Mouse (Mus musculus): ENCODE data around the gene Ces2e. TPM values are rescaled to one million over a fixed set of nuclear protein-coding genes. Genes with fewer than 3 reads are reported as not detected.
A peak's percentile ranks its signal among the peaks of the same experiment; 100 is the strongest.
"Not testable (repeated sequence)": the region's sequence is repeated elsewhere in the genome, so short reads cannot be mapped to it uniquely, and the experiment has no call there.

Ces2e gene
- total RNA-seq (2021), result under 1 TPM in 1 of 2 experiments, not detected in 1; 0.19 TPM
- long read RNA-seq, experiment 1, result 0 reads
- long read RNA-seq, experiment 2, result 0 reads

DNA sequence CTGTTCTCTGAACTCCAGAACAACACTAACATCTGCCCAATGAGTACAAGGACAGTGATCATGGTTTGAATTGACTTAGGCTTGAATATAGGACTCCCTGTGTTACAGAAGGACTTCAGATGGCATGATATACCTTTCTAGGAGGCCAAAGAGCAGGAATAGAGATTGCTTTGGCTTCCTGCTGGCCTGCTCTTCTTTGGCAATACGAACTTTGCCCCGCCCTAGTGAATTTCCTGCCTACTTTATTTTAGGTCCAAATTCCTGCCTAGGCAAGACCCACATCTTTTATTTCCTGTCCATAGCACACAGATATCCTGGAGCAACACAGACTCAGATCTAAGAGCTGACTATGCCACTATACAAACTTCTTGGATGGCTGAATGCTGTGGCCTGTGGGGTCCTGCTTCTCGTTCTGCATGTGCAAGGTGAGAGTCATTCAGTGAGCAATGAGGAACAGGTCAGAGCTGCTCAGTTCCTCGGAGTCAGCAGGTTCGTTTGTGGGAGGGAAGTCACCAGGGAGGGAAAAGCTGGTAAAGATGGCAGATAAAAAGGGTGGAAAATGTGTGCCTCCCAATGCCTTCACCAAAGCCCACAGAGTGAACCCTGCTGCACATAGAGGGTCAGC is at the start of gene Ces2e:
Gene Ces2e, plus strand, starts transcription at position 289 of the 625 bp plus-strand sequence.
- DNase-seq (ENCODE audit: low spot score), result no peak

DNA sequence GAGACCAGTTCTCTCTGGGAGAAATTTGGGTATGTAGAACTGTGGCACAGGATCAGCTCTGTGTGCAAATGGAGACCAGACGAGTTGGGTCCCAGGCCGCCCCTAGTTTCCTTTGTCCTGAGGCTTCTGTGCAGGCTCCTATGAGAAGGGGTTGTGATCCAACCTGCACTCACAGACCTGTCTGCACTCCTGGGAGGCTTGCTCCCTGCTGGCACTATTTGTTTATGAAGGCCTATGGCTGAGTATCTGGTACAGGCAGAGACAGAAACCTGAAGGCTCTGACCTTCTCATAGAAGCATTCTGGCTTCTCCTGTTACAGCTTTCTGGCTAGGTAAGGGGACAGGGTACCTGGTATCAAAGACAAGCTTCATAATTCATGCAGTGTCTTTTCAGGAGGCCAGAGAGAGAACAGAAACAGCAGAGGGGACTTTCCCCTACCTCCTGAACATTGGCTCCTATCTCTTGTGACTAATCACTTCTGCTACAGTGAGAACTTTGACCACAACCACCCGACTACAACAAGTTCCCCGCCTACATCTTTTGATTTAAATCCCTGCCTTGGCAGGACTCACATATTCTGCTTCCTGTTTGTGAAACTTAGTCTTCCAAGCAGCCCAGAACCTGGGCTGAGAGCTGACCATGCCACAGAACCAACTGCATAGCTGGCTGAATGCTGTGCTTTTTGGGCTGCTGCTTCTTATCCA is 39.7 kb upstream of the Ces2e start:
- DNase-seq (ENCODE audit: low spot score), result not testable (repeated sequence)

DNA sequence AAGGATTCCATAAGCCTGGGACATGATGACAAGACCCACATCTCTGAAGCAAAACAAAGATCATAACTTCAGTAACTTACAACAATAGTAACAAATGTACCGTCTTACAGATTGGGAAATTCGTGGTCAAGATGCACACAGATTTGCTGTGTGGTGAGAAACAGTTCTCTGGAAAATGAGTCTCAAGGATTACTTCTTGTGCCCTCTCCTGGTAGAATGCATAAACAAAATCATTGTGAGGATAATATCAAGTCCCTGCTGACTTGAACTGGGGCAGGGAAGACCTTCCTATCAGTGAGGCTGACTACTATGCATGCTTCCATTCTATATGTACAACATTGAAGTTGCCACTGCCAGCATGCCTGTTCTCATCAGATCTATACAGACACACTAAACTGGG is 24.3 kb upstream of the Ces2e start:
- DNase-seq (ENCODE audit: low spot score), result no peak

GRCm38 (mm10) chr8:104907111-104907510 is 18.9 kb upstream of the Ces2e start:
- no peak for DNase-seq (ENCODE audit: low spot score)

DNA sequence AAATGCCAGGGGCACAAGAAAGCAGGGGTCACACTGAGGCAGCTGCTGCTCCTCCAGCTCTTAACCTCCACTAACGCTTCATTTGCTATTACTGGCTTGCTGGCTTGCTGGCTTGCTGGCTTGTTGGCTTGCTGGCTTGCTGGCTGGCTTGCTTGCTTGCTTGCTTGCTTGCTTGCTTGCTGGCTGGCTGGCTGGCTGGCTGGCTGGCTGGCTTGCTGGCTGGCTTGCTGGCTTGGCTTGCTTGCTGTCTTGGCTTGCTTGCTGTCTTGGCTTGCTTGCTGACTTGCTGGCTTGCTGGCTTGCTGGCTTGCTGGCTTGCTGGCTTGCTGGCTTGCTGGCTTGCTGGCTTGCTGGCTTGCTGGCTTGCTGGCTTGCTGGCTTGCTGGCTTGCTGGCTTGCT is 17.0 kb upstream of the Ces2e start:
- peak; percentile 92 for DNase-seq (ENCODE audit: low spot score)

DNA sequence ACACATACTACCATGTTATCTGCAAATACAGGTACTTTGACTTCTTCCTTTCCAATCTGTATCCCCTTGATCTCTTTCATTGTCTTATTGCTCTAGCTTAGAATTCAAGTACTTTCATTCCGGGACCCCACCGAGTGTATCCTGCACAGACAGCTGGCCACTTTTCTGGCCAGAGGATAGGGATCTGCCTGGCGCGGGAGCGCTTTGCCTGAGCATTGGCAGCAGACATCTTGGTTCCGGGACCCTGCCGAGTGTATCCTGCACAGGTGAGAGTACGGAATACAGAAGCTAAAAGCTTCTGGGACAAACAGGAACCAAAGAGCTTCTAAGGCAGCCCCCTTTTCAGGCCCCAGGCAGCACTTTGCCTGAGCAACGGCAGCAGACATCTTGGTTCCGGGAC is 16.4 kb upstream of the Ces2e start:
- not testable (repeated sequence) for DNase-seq (ENCODE audit: low spot score)

GRCm38 (mm10) chr8:104927301-104927700 is 1.2 kb downstream of the Ces2e start:
- no peak for DNase-seq (ENCODE audit: low spot score)

- DNase-seq (ENCODE audit: low spot score), result no peak
These were observed 18.6 kb downstream of the Ces2e start for GRCm38 (mm10) chr8:104944665-104945064.

GRCm38 (mm10) chr8:104947056-104947455 is 21.0 kb downstream of the Ces2e start, which contains the start of gene Ces2f:
Ces2f (plus strand) TSS chr8:104947356.
- DNase-seq (ENCODE audit: low spot score), result no peak

- no peak for DNase-seq (ENCODE audit: low spot score)
These were observed 23.0 kb downstream of the Ces2e start for GRCm38 (mm10) chr8:104949031-104949430.

DNA sequence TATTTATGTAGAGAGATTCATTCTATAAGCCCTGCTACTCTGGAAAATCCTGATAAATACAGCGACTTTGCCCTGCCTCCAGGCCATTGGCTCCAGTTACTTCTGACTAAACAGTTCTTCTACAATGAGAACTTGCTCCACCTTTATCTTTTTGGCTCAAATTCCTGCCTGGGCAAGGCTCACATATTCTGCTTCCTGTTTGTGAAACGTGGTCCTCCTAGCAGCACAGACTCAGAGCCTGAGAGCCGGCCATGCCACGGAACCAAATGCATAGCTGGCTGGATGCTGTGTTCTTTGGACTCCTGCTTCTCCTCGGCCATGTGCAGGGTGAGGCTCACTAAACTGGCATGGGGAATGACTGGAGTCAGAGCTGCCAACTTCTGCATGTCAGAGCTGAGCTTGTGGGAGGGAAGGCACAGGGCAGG is 35.5 kb downstream of the Ces2e start, which contains the start of gene Ces2g:
Gene Ces2g, plus strand, starts transcription at position 182 of the 425 bp plus-strand sequence.
- DNase-seq (ENCODE audit: low spot score), result peak; percentile 16

- DNase-seq (ENCODE audit: low spot score), result no peak
These were observed 36.3 kb downstream of the Ces2e start for GRCm38 (mm10) chr8:104962229-104962901.

- no peak for DNase-seq (ENCODE audit: low spot score)
These were observed 37.4 kb downstream of the Ces2e start for GRCm38 (mm10) chr8:104963375-104963894.

DNA sequence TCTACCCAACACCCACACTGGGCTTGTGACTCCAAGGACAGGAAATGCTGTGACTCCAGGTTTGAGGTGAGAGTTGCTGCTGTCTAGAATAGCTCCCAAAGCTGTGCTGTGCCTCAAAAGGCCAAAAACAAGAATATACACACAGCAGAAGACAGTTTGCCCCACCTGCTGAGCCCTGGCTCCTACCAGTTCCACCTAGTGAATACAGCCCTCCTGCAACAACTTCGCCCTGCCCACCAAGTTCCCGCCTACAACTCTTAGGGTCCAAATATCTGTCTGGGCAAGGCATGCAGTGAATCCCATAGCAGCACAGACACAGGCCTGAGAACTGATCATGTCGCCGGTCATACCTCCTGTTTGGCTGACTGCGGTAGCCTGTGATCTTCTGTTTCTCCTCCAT is 58.1 kb downstream of the Ces2e start:
- DNase-seq (ENCODE audit: low spot score), result no peak

Other genes starting within 250 kb of the Ces2e start
- gene Ces2a, start 192.3 kb upstream of the Ces2e start, total RNA-seq (2021), result not detected
- gene Ces2b, start 94.7 kb upstream of the Ces2e start, total RNA-seq (2021), result under 1 TPM; 0.14 to 0.19 TPM
- under 1 TPM; 0.34 to 0.62 TPM for gene Ces2c, start 79.2 kb upstream of the Ces2e start, total RNA-seq (2021)
- not detected for gene Ces2f, start 21.1 kb downstream of the Ces2e start, total RNA-seq (2021)
- gene Ces2g, start 35.5 kb downstream of the Ces2e start, total RNA-seq (2021), result under 1 TPM; 0.40 to 0.50 TPM
- gene Ces2h, start 74.6 kb downstream of the Ces2e start, total RNA-seq (2021), result not detected
- under 1 TPM in 1 of 2 experiments, not detected in 1; 0.57 TPM for gene Ces3a, start 122.3 kb downstream of the Ces2e start, total RNA-seq (2021)
- under 1 TPM in 1 of 2 experiments, not detected in 1; 0.12 TPM for gene Ces3b, start 157.5 kb downstream of the Ces2e start, total RNA-seq (2021)
- gene Ces4a, start 205.5 kb downstream of the Ces2e start, total RNA-seq (2021), result not detected
- 10 to 100 TPM; 80.3 to 88.8 TPM for gene Cbfb, start 244.4 kb downstream of the Ces2e start, total RNA-seq (2021)